Mouse (Mus musculus) heart, postnatal 0 days (tissue): ENCODE results near the gene Hrh1. TPM values are rescaled to one million over a fixed set of nuclear protein-coding genes. Genes with fewer than 3 reads are reported as not detected.

Experiments used
- ATAC-seq: fragments of 200-750 bp; cut with Nextera tagmentation; 2 replicates; pipeline ENCODE4 v1.8.0; 2017; ENCODE audit warnings: low read depth, moderate number of reproducible peaks, moderate library complexity; ENCODE audit not compliant: insufficient read depth
- DNase-seq: peaks from one replicate; pipeline ENCODE4 v3.0.0-alpha.2; 2016; ENCODE audit warnings: low spot score
- H3K27ac ChIP-seq: fragments of 300-500 bp; sonication (generic); 2 replicates; pipeline ENCODE4 v1.5.1; 2014; ENCODE audit warnings: low read depth, mild to moderate bottlenecking
- H3K27me3 ChIP-seq: fragments of 300-500 bp; sonication (generic); 2 replicates; pipeline ENCODE4 v1.6.1; 2014; ENCODE audit warnings: low read length, mixed read lengths; ENCODE audit not compliant: control insufficient read depth, insufficient read depth
- H3K36me3 ChIP-seq: fragments of 300-500 bp; sonication (generic); replicated peaks from 2 replicates; pipeline ENCODE4 v1.6.1; 2014; ENCODE audit warnings: low read length, mixed read lengths; ENCODE audit not compliant: control insufficient read depth, insufficient read depth
- H3K4me1 ChIP-seq: fragments of 300-500 bp; sonication (generic); 2 replicates; pipeline ENCODE4 v1.6.1; 2014; ENCODE audit warnings: antibody characterized with exemption; ENCODE audit not compliant: control insufficient read depth, insufficient read depth
- H3K4me2 ChIP-seq: fragments of 300-500 bp; sonication (generic); 2 replicates; pipeline ENCODE4 v1.6.1; 2014; ENCODE audit warnings: low read depth, mild to moderate bottlenecking, low read length, moderate library complexity
- H3K4me3 ChIP-seq: fragments of 300-500 bp; sonication (generic); 2 replicates; pipeline ENCODE4 v1.5.1; 2014; ENCODE audit warnings: low read depth, low read length
- H3K9ac ChIP-seq: fragments of 300-500 bp; sonication (generic); replicated peaks from 2 replicates; pipeline ENCODE4 v1.6.1; 2014; ENCODE audit warnings: low read depth, low read length, mixed read lengths
- H3K9me3 ChIP-seq: fragments of 300-500 bp; sonication (generic); replicated peaks from 2 replicates; pipeline ENCODE4 v1.6.1; 2016; ENCODE audit warnings: low read length; ENCODE audit not compliant: control insufficient read depth
- CTCF ChIP-seq: IDR thresholded peaks from 2 replicates; pipeline ENCODE4 v1.5.1; 2016; ENCODE audit warnings: antibody characterized with exemption, control low read depth, low read depth
- EP300 ChIP-seq: IDR thresholded peaks from 2 replicates; pipeline ENCODE4 v1.6.1; 2016; ENCODE audit warnings: antibody characterized with exemption, low read depth
- WGBS: fragments of 180-500 bp; shearing (Covaris S2); extraction: QIAGEN DNeasy Blood & Tissue Kit; methylation state at CpG from one replicate; pipeline ENCODE4 v1.1.7; 2014; 5-methylcytosine and 5-hydroxymethylcytosine counted together
- polyA plus RNA-seq: library from polyadenylated mRNA; unstranded; fragments of >200 nt; fragmentation: Nextera tagmentation; extraction: Ambion mirVana; gene quantifications from 2 replicates; pipeline ENCODE4 v1.2.1, GENCODE M21; 2015
- total RNA-seq: library from RNA; depleted of rRNA; stranded (reverse); fragments of >200 nt; gene quantifications from 2 replicates; pipeline ENCODE4 v1.2.3, GENCODE M21; 2014; ENCODE audit warnings: low replicate concordance

Gene Hrh1
- total and polyA plus RNA-seq, 2 experiments from 2014 or later, result not detected

- no peaks in the 10 kb centered on the region for H3K27me3 ChIP-seq
- ATAC-seq (no peak), DNase-seq (no peak)
- H3K9ac ChIP-seq, result no peak overlapping the region
- no peaks in the 10 kb centered on the region for H3K4me1 ChIP-seq
- peaks cover 2% of the 10 kb centered on the region; the same call in 1 of the 2 replicates for H3K9me3 ChIP-seq
- H3K4me3 ChIP-seq, result no peak overlapping the region
- H3K36me3 ChIP-seq, result no peaks in the 10 kb centered on the region
- no peak overlapping the region for H3K27ac ChIP-seq
- TF ChIP-seq CTCF (no peak), EP300 (no peak)
- WGBS, result 75% methylated on average over 5 of the region's 5 CpGs
- H3K4me2 ChIP-seq, result no peak overlapping the region
These were observed 36.8 kb downstream of the Hrh1 start for GRCm38 (mm10) chr6:114434524-114434923.

GRCm38 (mm10) chr6:114440302-114440701 is 42.6 kb downstream of the Hrh1 start:
- no peak overlapping the region for H3K4me3 ChIP-seq
- TF ChIP-seq EP300 (no peak), CTCF (no peak)
- no peaks in the 10 kb centered on the region for H3K36me3 ChIP-seq
- no peaks in the 10 kb centered on the region for H3K27me3 ChIP-seq
- ATAC-seq (no peak), DNase-seq (no peak)
- peaks cover 7% of the 10 kb centered on the region; the same call in 1 of the 2 replicates for H3K9me3 ChIP-seq
- no peak overlapping the region for H3K9ac ChIP-seq
- no peak overlapping the region for H3K27ac ChIP-seq
- H3K4me2 ChIP-seq, result no peak overlapping the region
- H3K4me1 ChIP-seq, result no peaks in the 10 kb centered on the region
- WGBS, result 40% methylated on average over 2 of the region's 2 CpGs

GRCm38 (mm10) chr6:114440788-114441453 is 43.2 kb downstream of the Hrh1 start:
- no peak overlapping the region for H3K4me3 ChIP-seq
- H3K9ac ChIP-seq, result no peak overlapping the region
- no peaks in the 10 kb centered on the region for H3K27me3 ChIP-seq
- TF ChIP-seq CTCF (no peak), EP300 (no peak)
- DNase-seq (no peak), ATAC-seq (no peak)
- H3K4me2 ChIP-seq, result no peak overlapping the region
- no peak overlapping the region for H3K27ac ChIP-seq
- H3K4me1 ChIP-seq, result no peaks in the 10 kb centered on the region
- H3K36me3 ChIP-seq, result no peaks in the 10 kb centered on the region
- WGBS, result 51% methylated on average over 10 of the region's 10 CpGs
- H3K9me3 ChIP-seq, result peaks cover 7% of the 10 kb centered on the region; the same call in 1 of the 2 replicates

GRCm38 (mm10) chr6:114444247-114444844 is 46.6 kb downstream of the Hrh1 start:
- 74% methylated on average over 1 of the region's 1 CpGs for WGBS
- TF ChIP-seq EP300 (no peak), CTCF (no peak)
- H3K4me3 ChIP-seq, result no peak overlapping the region
- H3K9me3 ChIP-seq, result peaks cover 7% of the 10 kb centered on the region; the same call in 1 of the 2 replicates
- H3K27ac ChIP-seq, result no peak overlapping the region
- H3K36me3 ChIP-seq, result no peaks in the 10 kb centered on the region
- ATAC-seq (no peak), DNase-seq (no peak)
- no peak overlapping the region for H3K4me2 ChIP-seq
- H3K4me1 ChIP-seq, result no peaks in the 10 kb centered on the region
- H3K9ac ChIP-seq, result no peak overlapping the region
- H3K27me3 ChIP-seq, result peaks cover 4% of the 10 kb centered on the region; the same call in 1 of the 2 replicates

GRCm38 (mm10) chr6:114444976-114445375 is 47.2 kb downstream of the Hrh1 start:
- H3K4me3 ChIP-seq, result no peak overlapping the region
- 0 out of 2 replicates have a peak, but pooled peaks cover under 1% of the 10 kb centered on the region for H3K9me3 ChIP-seq
- peaks cover 4% of the 10 kb centered on the region; the same call in 1 of the 2 replicates for H3K27me3 ChIP-seq
- no peaks in the 10 kb centered on the region for H3K36me3 ChIP-seq
- H3K9ac ChIP-seq, result no peak overlapping the region
- no peak overlapping the region for H3K27ac ChIP-seq
- no peak for DNase-seq
- WGBS, result 31% methylated on average over 3 of the region's 3 CpGs
- ATAC-seq, result no peak
- H3K4me2 ChIP-seq, result no peak overlapping the region
- H3K4me1 ChIP-seq, result no peaks in the 10 kb centered on the region
- TF ChIP-seq EP300, result no peak
- no peak for TF ChIP-seq CTCF
